Mouse (Mus musculus): ENCODE measurements around the gene Palld. TPM values are rescaled to one million over a fixed set of nuclear protein-coding genes. Genes with fewer than 3 reads are reported as not detected.
A peak's percentile ranks its signal among the peaks of the same experiment; 100 is the strongest.

Palld gene
- polyA plus RNA-seq, 1 experiment from 2014 or later, result 49.7 TPM

- no peaks in the 10 kb centered on the region for H3K36me3 ChIP-seq (ENCODE audit: insufficient read depth, low read length)
- ATAC-seq (replicated peaks; ENCODE audit: low FRiP score, low read depth), result no peak
- H3K9ac ChIP-seq (ENCODE audit: low read depth, low read length), result peak overlapping the region; percentile 54; the same call in 1 of the 2 replicates
- peaks cover 6% of the 10 kb centered on the region; the same call in 1 of the 2 replicates for H3K27me3 ChIP-seq (ENCODE audit: insufficient read depth, low read length)
- 25% methylated on average over 8 of the region's 8 CpGs for WGBS
- peak overlapping the region; percentile 80 for H3K4me2 ChIP-seq (ENCODE audit: low read length)
- H3K9me3 ChIP-seq (replicated peaks; ENCODE audit: low read length), result no peaks in the 10 kb centered on the region
- H3K27ac ChIP-seq, result 0 out of 2 replicates have a peak overlapping the region, but pooled peaks have one; percentile 31
- peak; percentile 61 for DNase-seq (ENCODE audit: low spot score)
- no peak for TF ChIP-seq CTCF (IDR thresholded peaks at IDR 0.05; ENCODE audit: low read depth)
- H3K4me3 ChIP-seq (replicated peaks; ENCODE audit: low read depth, low read length), result peak overlapping the region; percentile 50
- H3K4me1 ChIP-seq (replicated peaks; ENCODE audit: insufficient read depth, low read length), result peaks cover 7% of the 10 kb centered on the region
Measured at GRCm38 (mm10) chr8:61758686-61759326, 143.7 kb downstream of the Palld start.

- Histone ChIP-seq H3K4me2 (ENCODE audit: low read length) (peak overlapping the region; percentile 46), H3K27me3 (ENCODE audit: insufficient read depth, low read length) (peaks cover 6% of the 10 kb centered on the region; the same call in 1 of the 2 replicates), H3K36me3 (ENCODE audit: insufficient read depth, low read length) (no peaks in the 10 kb centered on the region), H3K9ac (ENCODE audit: low read depth, low read length) (no peak overlapping the region), H3K4me1 (replicated peaks; ENCODE audit: insufficient read depth, low read length) (peaks cover 7% of the 10 kb centered on the region), H3K4me3 (replicated peaks; ENCODE audit: low read depth, low read length) (0 out of 2 replicates have a peak overlapping the region, but pooled peaks have one; percentile 11), H3K27ac (no peak overlapping the region), H3K9me3 (replicated peaks; ENCODE audit: low read length) (no peaks in the 10 kb centered on the region)
- DNase-seq (ENCODE audit: low spot score), result peak; percentile 75
- TF ChIP-seq CTCF (IDR thresholded peaks at IDR 0.05; ENCODE audit: low read depth), result peak; percentile 45; the same call in 1 of the 2 replicates
- ATAC-seq (replicated peaks; ENCODE audit: low FRiP score, low read depth), result peak; percentile 75
- 17% methylated on average over 18 of the region's 18 CpGs for WGBS
Measured at GRCm38 (mm10) chr8:61756971-61757965, 145.2 kb downstream of the Palld start.

GRCm38 (mm10) chr8:61755186-61755585, 147.3 kb downstream of the Palld start:
- no peak overlapping the region for H3K4me3 ChIP-seq (replicated peaks; ENCODE audit: low read depth, low read length)
- TF ChIP-seq CTCF (IDR thresholded peaks at IDR 0.05; ENCODE audit: low read depth), result no peak
- 60% methylated on average over 2 of the region's 2 CpGs for WGBS
- H3K9ac ChIP-seq (ENCODE audit: low read depth, low read length), result no peak overlapping the region
- no peak overlapping the region for H3K27ac ChIP-seq
- no peaks in the 10 kb centered on the region for H3K27me3 ChIP-seq (ENCODE audit: insufficient read depth, low read length)
- DNase-seq (ENCODE audit: low spot score) (no peak), ATAC-seq (replicated peaks; ENCODE audit: low FRiP score, low read depth) (no peak)
- no peaks in the 10 kb centered on the region for H3K9me3 ChIP-seq (replicated peaks; ENCODE audit: low read length)
- no peaks in the 10 kb centered on the region for H3K36me3 ChIP-seq (ENCODE audit: insufficient read depth, low read length)
- peaks cover 7% of the 10 kb centered on the region for H3K4me1 ChIP-seq (replicated peaks; ENCODE audit: insufficient read depth, low read length)
- H3K4me2 ChIP-seq (ENCODE audit: low read length), result no peak overlapping the region

- Histone ChIP-seq H3K9me3 (replicated peaks; ENCODE audit: low read length) (no peaks in the 10 kb centered on the region), H3K4me1 (replicated peaks; ENCODE audit: insufficient read depth, low read length) (0 out of 2 replicates have a peak, but pooled peaks cover 7% of the 10 kb centered on the region), H3K36me3 (ENCODE audit: insufficient read depth, low read length) (no peaks in the 10 kb centered on the region), H3K4me3 (replicated peaks; ENCODE audit: low read depth, low read length) (no peak overlapping the region), H3K4me2 (ENCODE audit: low read length) (no peak overlapping the region), H3K27me3 (ENCODE audit: insufficient read depth, low read length) (no peaks in the 10 kb centered on the region), H3K9ac (ENCODE audit: low read depth, low read length) (no peak overlapping the region), H3K27ac (no peak overlapping the region)
- no peak for TF ChIP-seq CTCF (IDR thresholded peaks at IDR 0.05; ENCODE audit: low read depth)
- ATAC-seq (replicated peaks; ENCODE audit: low FRiP score, low read depth) (no peak), DNase-seq (ENCODE audit: low spot score) (no peak)
- WGBS, result 90% methylated on average over 5 of the region's 5 CpGs
Measured at GRCm38 (mm10) chr8:61747070-61747469, 155.4 kb downstream of the Palld start.

- 0 out of 2 replicates have a peak, but pooled peaks cover 7% of the 10 kb centered on the region for H3K4me1 ChIP-seq (replicated peaks; ENCODE audit: insufficient read depth, low read length)
- H3K27me3 ChIP-seq (ENCODE audit: insufficient read depth, low read length), result no peaks in the 10 kb centered on the region
- DNase-seq (ENCODE audit: low spot score), result peak; percentile 54
- no peak for TF ChIP-seq CTCF (IDR thresholded peaks at IDR 0.05; ENCODE audit: low read depth)
- no peak overlapping the region for H3K9ac ChIP-seq (ENCODE audit: low read depth, low read length)
- no peak for ATAC-seq (replicated peaks; ENCODE audit: low FRiP score, low read depth)
- WGBS, result 34% methylated on average over 10 of the region's 10 CpGs
- no peak overlapping the region for H3K27ac ChIP-seq
- no peaks in the 10 kb centered on the region for H3K9me3 ChIP-seq (replicated peaks; ENCODE audit: low read length)
- H3K4me3 ChIP-seq (replicated peaks; ENCODE audit: low read depth, low read length), result no peak overlapping the region
- no peak overlapping the region for H3K4me2 ChIP-seq (ENCODE audit: low read length)
- H3K36me3 ChIP-seq (ENCODE audit: insufficient read depth, low read length), result no peaks in the 10 kb centered on the region
Measured at GRCm38 (mm10) chr8:61745181-61745980, 157.1 kb downstream of the Palld start.
